Mouse (Mus musculus): Measurements from ENCODE around the gene Rev1.

Rev1 gene

DNA sequence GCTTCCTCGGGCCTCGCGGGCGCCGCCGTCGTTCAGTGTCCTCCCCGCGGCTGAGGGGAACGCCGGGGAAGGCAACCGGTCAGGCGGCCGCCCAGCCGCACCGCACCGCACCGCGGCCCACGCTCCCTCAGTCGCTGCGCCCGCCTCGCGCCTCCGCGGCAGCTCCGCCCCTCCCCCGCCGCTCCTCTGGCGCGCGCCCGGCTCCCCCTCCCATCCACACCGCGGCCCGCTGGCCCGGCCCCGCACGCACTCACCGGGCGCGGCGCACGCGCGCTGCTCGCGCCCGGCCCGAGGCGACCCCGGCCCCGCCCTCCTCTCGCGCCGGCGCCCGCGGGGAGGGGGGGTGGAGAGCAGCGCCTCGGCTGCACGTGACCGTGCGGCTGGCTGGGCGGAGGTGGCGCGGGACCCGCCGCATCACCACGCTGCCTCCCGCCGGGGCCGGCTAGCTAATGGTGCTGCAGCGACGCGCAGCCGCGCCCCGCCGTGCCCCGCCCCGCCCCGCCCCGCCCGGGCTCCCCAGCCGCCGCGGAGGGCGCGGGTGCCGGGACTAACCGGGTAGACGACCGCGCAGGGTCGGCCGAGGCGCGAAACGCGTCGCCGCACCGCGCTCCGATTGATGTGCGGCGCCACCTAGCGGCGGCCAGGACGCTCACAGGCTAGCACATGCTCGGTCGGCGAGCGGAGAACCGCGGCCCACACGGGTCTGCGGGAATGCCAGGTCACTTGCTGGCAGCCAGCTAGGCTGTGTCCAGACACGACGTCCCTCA is at the start of gene Rev1:
Gene Rev1, minus strand, starts transcription at position 301 of the 767 bp plus-strand sequence.
- DNase-seq (ENCODE audit: low spot score), result peak; percentile 86

DNA sequence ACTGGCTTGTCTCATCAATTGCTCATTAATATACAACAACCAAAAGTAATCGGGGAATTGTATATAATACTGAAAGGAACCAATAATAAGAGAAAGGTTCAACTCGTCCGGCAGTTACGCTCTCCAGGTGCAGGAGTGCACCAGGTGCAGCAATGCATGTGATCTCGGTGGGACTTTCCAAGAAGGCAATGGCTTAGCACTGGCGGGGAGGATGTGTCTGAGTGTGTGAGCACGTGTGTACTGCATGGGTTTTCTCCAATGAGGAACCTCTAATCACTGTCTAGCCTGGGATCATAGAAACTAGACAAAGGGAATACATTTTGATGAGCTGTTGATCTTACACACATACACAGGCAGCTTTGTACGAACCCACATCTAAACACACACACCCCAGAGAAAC is 49.3 kb upstream of the Rev1 start:
- DNase-seq (ENCODE audit: low spot score), result no peak

DNA sequence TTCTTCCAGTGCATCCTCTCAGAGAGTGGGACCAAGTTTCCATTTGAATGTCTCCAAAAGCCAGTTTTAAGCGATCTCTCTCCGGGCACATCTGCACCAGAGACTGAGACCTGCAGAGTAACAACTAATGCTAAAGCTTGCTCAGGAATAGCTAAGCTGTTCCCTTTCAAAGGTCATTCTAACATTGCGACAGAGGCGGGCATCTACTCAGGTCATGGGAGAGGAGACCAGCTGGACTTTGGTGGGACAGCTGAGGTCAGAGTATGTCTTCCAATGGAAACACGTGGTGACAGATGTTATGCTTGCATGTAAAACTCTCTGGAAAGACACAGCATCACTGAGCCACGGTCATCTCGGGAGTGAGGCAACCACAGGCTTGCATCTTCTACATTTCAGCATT is 46.5 kb upstream of the Rev1 start:
- no peak for DNase-seq (ENCODE audit: low spot score)

GRCm38 (mm10) chr1:38171874-38172273 is 42.3 kb upstream of the Rev1 start:
- no peak for DNase-seq (ENCODE audit: low spot score)

GRCm38 (mm10) chr1:38165696-38166095 is 36.1 kb upstream of the Rev1 start:
- no peak for DNase-seq (ENCODE audit: low spot score)

GRCm38 (mm10) chr1:38150086-38150485 is 20.5 kb upstream of the Rev1 start:
- no peak for DNase-seq (ENCODE audit: low spot score)

DNA sequence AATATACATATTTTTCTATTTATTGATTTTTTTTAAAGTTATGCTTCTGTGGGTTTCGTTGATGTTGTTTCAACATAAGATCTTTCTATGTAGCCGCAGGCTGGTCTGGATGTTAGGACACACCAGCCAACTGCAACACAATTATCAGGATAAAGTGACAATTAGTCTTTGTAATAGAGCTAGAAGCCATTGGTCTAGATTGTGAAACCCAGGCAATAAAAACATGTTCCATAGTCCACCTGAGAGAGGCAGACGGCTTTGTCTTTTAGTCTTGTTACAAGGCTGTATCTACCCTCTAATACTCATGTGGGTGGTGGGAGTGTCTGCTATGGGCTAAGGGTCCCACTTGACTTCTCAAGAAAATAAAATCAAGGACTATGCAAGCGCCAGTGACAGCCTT is 16.4 kb upstream of the Rev1 start:
- no peak for DNase-seq (ENCODE audit: low spot score)

DNA sequence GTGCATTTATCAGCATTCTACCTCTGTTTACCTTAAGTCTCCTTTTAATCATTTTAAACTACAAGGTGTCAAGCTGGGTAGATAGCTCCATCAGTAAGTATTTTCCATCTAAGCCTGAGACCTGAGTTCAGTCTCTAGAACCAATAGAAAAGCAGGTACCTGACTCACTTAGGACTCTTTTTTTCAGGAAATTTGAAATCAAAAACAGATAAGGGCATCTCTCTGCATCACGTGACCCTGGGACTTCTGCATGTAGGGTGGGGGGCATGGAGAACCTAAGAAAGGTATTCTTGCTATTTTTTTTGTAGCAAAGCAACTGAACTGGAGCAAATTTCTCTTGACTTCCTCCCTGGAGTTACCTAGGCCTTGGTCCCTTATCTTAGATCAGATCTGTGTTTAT is 11.8 kb upstream of the Rev1 start:
- DNase-seq (ENCODE audit: low spot score), result no peak

DNA sequence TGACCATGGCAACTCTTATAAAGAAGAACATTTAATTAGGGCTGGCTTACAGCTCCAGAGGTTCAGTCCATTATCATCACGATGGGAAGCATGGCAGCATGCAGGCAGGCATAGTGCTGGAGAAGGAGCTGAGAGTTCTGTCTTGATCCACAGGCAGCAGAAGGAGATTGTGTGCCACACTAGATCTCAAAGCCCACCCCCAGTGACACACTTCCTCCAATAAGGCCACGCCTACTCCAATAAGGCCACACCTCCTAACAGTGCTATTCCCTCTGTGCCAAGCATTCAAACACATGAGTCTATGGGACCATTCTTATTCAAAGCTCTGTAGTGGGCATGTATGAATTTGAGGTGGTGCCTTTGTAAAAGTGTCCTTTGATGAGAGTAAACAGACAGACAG is 11.3 kb upstream of the Rev1 start:
- no peak for DNase-seq (ENCODE audit: low spot score)

GRCm38 (mm10) chr1:38139396-38139795 is 9.8 kb upstream of the Rev1 start:
- DNase-seq (ENCODE audit: low spot score), result no peak

GRCm38 (mm10) chr1:38132942-38133341 is 3.3 kb upstream of the Rev1 start:
- no peak for DNase-seq (ENCODE audit: low spot score)

- peak; percentile 66 for DNase-seq (ENCODE audit: low spot score)
Observed at GRCm38 (mm10) chr1:38130715-38131483, 1.3 kb upstream of the Rev1 start.

DNA sequence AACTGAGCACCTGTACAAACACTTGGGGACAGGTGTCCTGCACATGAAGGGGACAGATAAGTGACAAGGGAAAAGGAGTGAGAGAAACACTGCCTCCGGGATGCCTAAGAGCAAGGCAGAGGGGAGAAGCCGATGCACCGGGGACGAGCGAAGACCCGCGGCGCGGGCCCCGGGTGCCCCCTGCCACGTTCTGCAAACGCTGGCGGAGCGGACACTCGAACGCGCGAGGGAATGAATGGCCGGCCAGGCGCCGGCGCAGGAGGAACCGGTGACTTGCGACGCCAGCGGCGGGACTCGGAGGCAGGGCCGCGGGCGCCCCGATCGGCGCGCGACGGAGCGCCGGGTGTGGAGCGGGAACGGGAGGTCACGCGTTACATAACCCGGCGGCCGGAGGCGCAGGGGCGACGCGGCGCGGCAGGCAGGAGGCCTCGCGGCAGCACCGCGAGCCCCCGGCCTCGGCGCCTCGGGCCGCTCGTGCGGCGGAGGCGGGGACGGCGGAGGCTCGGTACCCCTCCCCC is 623 bp downstream of the Rev1 start:
- no peak for DNase-seq (ENCODE audit: low spot score)

- no peak for DNase-seq (ENCODE audit: low spot score)
Observed at GRCm38 (mm10) chr1:38127036-38127435, 2.6 kb downstream of the Rev1 start.

DNA sequence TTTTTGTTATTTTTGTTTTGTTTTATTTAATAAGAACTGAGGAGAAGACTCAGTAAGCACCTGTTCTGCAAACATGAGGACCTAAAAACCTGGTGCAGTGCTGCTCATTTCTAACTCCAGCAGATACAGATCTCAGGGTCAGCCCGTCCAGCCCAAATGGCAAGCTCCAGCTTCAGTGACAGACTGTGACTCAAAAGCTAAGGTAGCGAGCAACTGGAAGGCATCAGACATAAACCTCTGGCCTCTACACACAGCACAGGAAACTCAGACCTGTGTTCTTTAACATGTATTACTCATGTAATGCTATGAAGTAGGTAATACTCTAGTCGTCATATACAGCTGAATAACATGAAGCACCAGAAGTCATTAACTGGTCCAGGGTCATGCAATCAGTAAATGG is 3.2 kb downstream of the Rev1 start:
- no peak for DNase-seq (ENCODE audit: low spot score)

GRCm38 (mm10) chr1:38124261-38124660 is 5.3 kb downstream of the Rev1 start:
- DNase-seq (ENCODE audit: low spot score), result no peak

DNA sequence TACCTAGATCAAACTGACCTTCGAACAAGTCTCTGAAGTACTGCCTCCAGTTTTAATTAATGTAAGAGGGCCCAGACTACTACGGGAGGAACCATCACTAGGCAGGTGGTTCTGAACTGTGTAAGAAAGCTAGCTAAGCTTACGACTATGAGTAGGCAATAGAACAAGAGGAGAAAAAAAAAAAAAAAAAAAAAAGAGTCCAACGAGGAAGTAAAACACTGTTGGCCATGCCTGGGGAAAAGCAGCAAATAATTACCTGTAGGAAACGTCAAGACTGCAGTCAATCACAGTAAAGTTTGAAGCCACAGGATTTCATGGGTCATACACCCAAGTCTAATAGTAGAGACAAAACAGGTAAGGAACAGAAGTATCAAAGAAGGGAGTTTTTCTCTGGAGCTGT is 8.7 kb downstream of the Rev1 start:
- DNase-seq (ENCODE audit: low spot score), result no peak

- no peak for DNase-seq (ENCODE audit: low spot score)
Observed at GRCm38 (mm10) chr1:38118624-38119023, 11.0 kb downstream of the Rev1 start.

DNA sequence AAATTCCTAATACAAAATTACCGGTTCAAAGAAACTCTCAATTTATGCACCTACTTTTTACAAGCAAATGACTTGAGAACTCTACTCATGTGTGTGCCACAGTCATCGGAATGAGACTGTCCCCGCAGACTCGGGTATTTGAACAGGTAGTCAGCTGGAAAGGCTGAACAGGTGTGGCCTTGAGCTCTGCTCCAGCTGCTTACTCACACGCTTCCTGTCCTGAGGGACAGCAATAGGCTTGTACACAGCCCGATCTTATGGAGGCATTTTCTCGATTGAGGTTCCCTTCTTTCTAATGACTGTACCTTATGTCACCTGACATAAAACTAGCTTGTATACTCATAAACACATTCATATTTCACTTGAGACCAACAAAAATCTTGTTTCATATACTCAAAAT is 19.8 kb downstream of the Rev1 start:
- DNase-seq (ENCODE audit: low spot score), result no peak

DNA sequence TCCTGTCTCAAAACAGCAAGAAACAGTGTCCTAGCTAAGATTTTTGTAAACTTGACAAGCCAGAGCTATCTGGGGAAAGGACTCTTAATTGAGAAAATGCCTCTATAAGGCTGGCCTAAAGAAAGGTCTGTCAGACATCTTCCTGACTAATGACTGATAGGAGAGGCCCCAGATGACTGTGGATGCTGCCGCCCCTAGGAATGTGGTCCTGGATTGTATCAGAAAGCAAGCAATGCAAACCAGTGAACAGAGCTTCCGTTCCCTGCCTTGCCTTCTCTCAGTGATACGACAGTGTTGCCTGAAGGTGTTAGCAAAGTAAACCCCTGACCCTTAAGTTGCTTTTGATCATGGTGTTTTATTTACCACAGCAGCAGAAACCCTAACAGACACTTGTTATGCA is 25.8 kb downstream of the Rev1 start:
- no peak for DNase-seq (ENCODE audit: low spot score)

DNA sequence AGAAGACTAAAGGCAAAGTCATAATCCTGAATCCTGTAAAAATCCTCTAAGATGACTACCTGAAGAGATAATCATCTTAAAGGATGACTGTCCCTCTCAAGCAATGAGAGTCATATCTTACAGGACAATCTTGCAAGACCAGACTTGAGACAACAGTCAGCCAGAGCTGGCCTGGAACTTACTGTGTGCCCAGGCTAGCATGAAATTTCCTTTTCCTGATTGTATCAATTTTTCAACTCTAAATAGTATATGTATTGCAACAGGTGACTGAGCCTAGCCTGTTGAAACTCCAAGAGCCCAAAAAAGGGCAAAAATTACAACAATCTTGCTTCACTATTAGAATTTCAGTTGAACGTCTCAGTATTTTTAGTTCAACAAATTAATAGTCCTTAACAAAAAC is 26.4 kb downstream of the Rev1 start:
- DNase-seq (ENCODE audit: low spot score), result no peak

- no peak for DNase-seq (ENCODE audit: low spot score)
Observed at GRCm38 (mm10) chr1:38081316-38081715, 48.3 kb downstream of the Rev1 start.

- DNase-seq (ENCODE audit: low spot score), result no peak
Observed at GRCm38 (mm10) chr1:38071326-38071725, 58.3 kb downstream of the Rev1 start.
